Mouse (Mus musculus) MEL (cell line): Measurements from ENCODE around the gene Syce2. TPM values are rescaled to one million over a fixed set of nuclear protein-coding genes. Genes with fewer than 3 reads are reported as not detected.

Source experiments
- DNase-seq: peaks from one replicate; pipeline ENCODE4 v3.0.0; 2011; ENCODE audit warnings: low read depth, low spot score
- H3K27ac ChIP-seq: 2 replicates; pipeline ENCODE4 v1.5.1; 2012; ENCODE audit warnings: low read depth, mild to moderate bottlenecking, control low read depth, low read length, moderate library complexity; ENCODE audit not compliant: control insufficient read depth
- H3K27me3 ChIP-seq, 2 experiments: fragments of 150-350 bp in 1 of 2; sonication (generic) in 1 of 2; 2 replicates each; pipeline ENCODE4 v1.6.1; 2012; ENCODE audit warnings: low read length in 2 of 2, mild to moderate bottlenecking in 2 of 2, improper control_type of control experiment in 1 of 2, moderate library complexity in 1 of 2; ENCODE audit not compliant: insufficient read depth in 2 of 2, control insufficient read depth in 1 of 2
- H3K36me3 ChIP-seq, 2 experiments: 2 replicates each; pipeline ENCODE4 v1.6.1; 2012 to 2014; ENCODE audit warnings: low read length in 2 of 2, improper control_type of control experiment in 1 of 2, inconsistent platforms in 1 of 2, mild to moderate bottlenecking in 1 of 2; ENCODE audit not compliant: insufficient read depth in 2 of 2, control insufficient read depth in 1 of 2
- H3K4me1 ChIP-seq, 2 experiments: fragments of 150-350 bp in 1 of 2; sonication (generic) in 1 of 2; 2 replicates each; pipeline ENCODE4 v1.6.1; 2012; ENCODE audit warnings: low read length in 2 of 2, improper control_type of control experiment in 1 of 2, mild to moderate bottlenecking in 1 of 2; ENCODE audit not compliant: insufficient read depth in 2 of 2, control insufficient read depth in 1 of 2
- H3K4me3 ChIP-seq, 2 experiments: fragments of 150-350 bp in 1 of 2; sonication (generic) in 1 of 2; 2 replicates each; pipeline ENCODE4 v1.5.1; 2012; ENCODE audit warnings: low read depth in 2 of 2, low read length in 2 of 2, mild to moderate bottlenecking in 2 of 2, moderate library complexity in 2 of 2, control low read depth in 1 of 2, improper control_type of control experiment in 1 of 2; ENCODE audit not compliant: control insufficient read depth in 1 of 2, insufficient read depth in 1 of 2
- H3K79me2 ChIP-seq: 2 replicates; pipeline ENCODE4 v1.6.1; 2012; ENCODE audit warnings: mild to moderate bottlenecking, low read length, moderate library complexity; ENCODE audit not compliant: control insufficient read depth, poor library complexity, insufficient read depth
- H3K9ac ChIP-seq: 2 replicates; pipeline ENCODE4 v1.6.1; 2012; ENCODE audit warnings: low read depth, mild to moderate bottlenecking, control low read depth, low read length, moderate library complexity; ENCODE audit not compliant: control insufficient read depth, poor library complexity, severe bottlenecking
- H3K9me3 ChIP-seq: fragments of 150-350 bp; sonication (generic); replicated peaks from 2 replicates; pipeline ENCODE4 v1.6.1; 2012; ENCODE audit warnings: mild to moderate bottlenecking, low read length, improper control_type of control experiment, moderate library complexity; ENCODE audit not compliant: insufficient read depth
- CHD1 ChIP-seq: IDR thresholded peaks from 2 replicates; pipeline ENCODE4 v1.6.1; 2012; ENCODE audit warnings: low read depth, mild to moderate bottlenecking, inconsistent platforms, low read length, improper control_type of control experiment
- ELF1 ChIP-seq: IDR thresholded peaks from 2 replicates; pipeline ENCODE4 v1.6.1; 2014; ENCODE audit warnings: low read depth, mild to moderate bottlenecking, inconsistent platforms, low read length, improper control_type of control experiment, moderate library complexity
- EP300 ChIP-seq, 2 experiments: IDR thresholded peaks; 2 replicates each; pipeline ENCODE4 v1.6.1; 2011; ENCODE audit warnings: improper control_type of control experiment in 2 of 2, low read length in 2 of 2, low read depth in 1 of 2, mild to moderate bottlenecking in 1 of 2
- ETS1 ChIP-seq: IDR thresholded peaks from 2 replicates; pipeline ENCODE4 v1.6.1; 2012; ENCODE audit warnings: low read depth, mild to moderate bottlenecking, inconsistent platforms, low read length, improper control_type of control experiment, moderate library complexity
- GABPA ChIP-seq: IDR thresholded peaks from 2 replicates; pipeline ENCODE4 v1.6.1; 2012; ENCODE audit warnings: low read depth, mild to moderate bottlenecking, inconsistent platforms, low read length, improper control_type of control experiment, moderate library complexity
- GATA1 ChIP-seq: IDR thresholded peaks from 2 replicates; pipeline ENCODE4 v1.6.1; 2011; ENCODE audit warnings: low read depth, low read length, improper control_type of control experiment
- HCFC1 ChIP-seq: IDR thresholded peaks from 2 replicates; pipeline ENCODE4 v1.6.1; 2012; ENCODE audit warnings: low read depth, mild to moderate bottlenecking, inconsistent platforms, low read length, improper control_type of control experiment, moderate library complexity
- JUND ChIP-seq: IDR thresholded peaks from 2 replicates; pipeline ENCODE4 v1.6.1; 2011; ENCODE audit warnings: low read depth, mild to moderate bottlenecking, improper control_type of control experiment, low read length
- KAT2A ChIP-seq: conservative IDR thresholded peaks from 2 replicates; pipeline ENCODE4 v1.6.1; 2012; ENCODE audit warnings: low read depth, low read length, improper control_type of control experiment, inconsistent platforms
- MAFK ChIP-seq: IDR thresholded peaks from 2 replicates; pipeline ENCODE4 v1.6.1; 2011; ENCODE audit warnings: low read depth, mild to moderate bottlenecking, low read length, improper control_type of control experiment, borderline replicate concordance
- MAX ChIP-seq: IDR thresholded peaks from 2 replicates; pipeline ENCODE4 v1.6.1; 2011; ENCODE audit warnings: low read length, improper control_type of control experiment
- MEF2A ChIP-seq: IDR thresholded peaks from 2 replicates; pipeline ENCODE4 v1.6.1; 2014; ENCODE audit warnings: low read depth, mild to moderate bottlenecking, inconsistent platforms, low read length, improper control_type of control experiment; ENCODE audit not compliant: poor library complexity, insufficient replicate concordance, severe bottlenecking; ENCODE audit errors: extremely low read depth
- MXI1 ChIP-seq: IDR thresholded peaks from 2 replicates; pipeline ENCODE4 v1.6.1; 2011; ENCODE audit warnings: mild to moderate bottlenecking, low read depth, low read length, improper control_type of control experiment
- MYB ChIP-seq: IDR thresholded peaks from 2 replicates; pipeline ENCODE4 v1.6.1; 2011; ENCODE audit warnings: mild to moderate bottlenecking, low read depth, low read length, improper control_type of control experiment
- MYC ChIP-seq: IDR thresholded peaks from 2 replicates; pipeline ENCODE4 v1.6.1; 2011; ENCODE audit warnings: low read depth, mild to moderate bottlenecking, low read length, improper control_type of control experiment, moderate library complexity
- NELFE ChIP-seq: IDR thresholded peaks from 2 replicates; pipeline ENCODE4 v1.6.1; 2011; ENCODE audit warnings: low read depth, low read length, improper control_type of control experiment
- POLR2AphosphoS2 ChIP-seq: IDR thresholded peaks from 2 replicates; pipeline ENCODE4 v1.6.1; 2011; ENCODE audit warnings: low read length, improper control_type of control experiment
- POLR2AphosphoS5 ChIP-seq: IDR thresholded peaks from 2 replicates; pipeline ENCODE4 v1.6.1; 2012; ENCODE audit warnings: low read depth, borderline replicate concordance, mild to moderate bottlenecking, inconsistent platforms, low read length, moderate library complexity, mixed read lengths
- RAD21 ChIP-seq: IDR thresholded peaks from 2 replicates; pipeline ENCODE4 v1.6.1; 2011; ENCODE audit warnings: mild to moderate bottlenecking, low read depth, low read length, improper control_type of control experiment
- RCOR1 ChIP-seq: IDR thresholded peaks from 2 replicates; pipeline ENCODE4 v1.6.1; 2012; ENCODE audit warnings: low read depth, mild to moderate bottlenecking, inconsistent platforms, low read length, improper control_type of control experiment
- SIN3A ChIP-seq: IDR thresholded peaks from 2 replicates; pipeline ENCODE4 v1.6.1; 2012; ENCODE audit warnings: low read length, improper control_type of control experiment, inconsistent platforms
- SMC3 ChIP-seq: IDR thresholded peaks from 2 replicates; pipeline ENCODE4 v1.6.1; 2011; ENCODE audit warnings: low read depth, low read length, improper control_type of control experiment
- TAL1 ChIP-seq: IDR thresholded peaks from 2 replicates; pipeline ENCODE4 v1.6.1; 2012; ENCODE audit warnings: mild to moderate bottlenecking, inconsistent platforms, low read length, moderate library complexity, mixed read lengths
- TBP ChIP-seq: IDR thresholded peaks from 2 replicates; pipeline ENCODE4 v1.8.0; 2011; ENCODE audit warnings: low read depth, low read length, improper control_type of control experiment
- TCF12 ChIP-seq: IDR thresholded peaks from 2 replicates; pipeline ENCODE4 v1.6.1; 2014; ENCODE audit warnings: low read depth, mild to moderate bottlenecking, inconsistent platforms, low read length, improper control_type of control experiment, moderate library complexity
- ZC3H11A ChIP-seq: IDR thresholded peaks from 2 replicates; pipeline ENCODE4 v1.6.1; 2012; ENCODE audit warnings: low read depth, mild to moderate bottlenecking, inconsistent platforms, low read length, improper control_type of control experiment
- ZKSCAN1 ChIP-seq: IDR thresholded peaks from 2 replicates; pipeline ENCODE4 v1.6.1; 2012; ENCODE audit warnings: low read depth, mild to moderate bottlenecking, inconsistent platforms, low read length, improper control_type of control experiment, moderate library complexity
- ZMIZ1 ChIP-seq: IDR thresholded peaks from 2 replicates; pipeline ENCODE4 v1.6.1; 2012; ENCODE audit warnings: low read depth, mild to moderate bottlenecking, inconsistent platforms, low read length, improper control_type of control experiment, moderate library complexity
- ZNF384 ChIP-seq: IDR thresholded peaks from 2 replicates; pipeline ENCODE4 v1.6.1; 2012; ENCODE audit warnings: low read depth, mild to moderate bottlenecking, inconsistent platforms, low read length, improper control_type of control experiment
- polyA plus RNA-seq, 2 experiments: library from polyadenylated mRNA; stranded (reverse) in 1 of 2; unstranded in 1 of 2; fragments of >175 nt in 1 of 2; fragments of >200 nt in 1 of 2; gene quantifications; 2 replicates each; pipeline versions ENCODE4 v1.2.1 to v1.2.4; 2012; ENCODE audit warnings: low replicate concordance in 2 of 2, low read depth in 1 of 2; ENCODE audit not compliant: insufficient read length in 2 of 2, insufficient read depth in 1 of 2, missing spikeins in 1 of 2
- total RNA-seq: library from RNA; depleted of rRNA; stranded (reverse); fragments of 300-350 nt; gene quantifications from 2 replicates; pipeline ENCODE4 v1.2.3, GENCODE M21; 2012

The Syce2 gene
- total and polyA plus RNA-seq, 3 experiments: 75.5 to 115 TPM; not detected in 1

GRCm38 (mm10) chr8:84837912-84838470 is 33.9 kb upstream of the Syce2 start:
- Histone ChIP-seq H3K9me3 (no peaks in the 10 kb centered on the region), H3K4me1 (peaks cover 3 to 11% of the 10 kb centered on the region in 2 experiments), H3K4me3 (no peak overlapping the region), H3K9ac (no peak overlapping the region)
- no peak for TF ChIP-seq MYB
- no peak for TF ChIP-seq TAL1
- no peak for TF ChIP-seq CHD1
- no peak for TF ChIP-seq ZC3H11A
- TF ChIP-seq HCFC1: no peak
- no peak for TF ChIP-seq ZMIZ1
- TF ChIP-seq POLR2AphosphoS5: no peak
- no peak for TF ChIP-seq MAFK
- TF ChIP-seq SMC3: no peak
- TF ChIP-seq ETS1: no peak
- TF ChIP-seq TCF12: no peak
- no peak for TF ChIP-seq MYC
- no peak for TF ChIP-seq RCOR1
- TF ChIP-seq SIN3A: no peak
- no peak for TF ChIP-seq RAD21
- no peak for TF ChIP-seq KAT2A
- no peak for TF ChIP-seq NELFE
- no peak for TF ChIP-seq MXI1
- TF ChIP-seq ELF1: no peak
- TF ChIP-seq GABPA: no peak
- TF ChIP-seq, all 39 proteins: peak for 0
- Histone ChIP-seq H3K79me2 (peaks cover 14% of the 10 kb centered on the region), H3K27me3 (no peaks in the 10 kb centered on the region), H3K36me3 (peaks cover 2 to 26% of the 10 kb centered on the region in 2 experiments; a peak in 3 of 4 replicates), H3K27ac (no peak overlapping the region)
- DNase-seq: no peak

DNA sequence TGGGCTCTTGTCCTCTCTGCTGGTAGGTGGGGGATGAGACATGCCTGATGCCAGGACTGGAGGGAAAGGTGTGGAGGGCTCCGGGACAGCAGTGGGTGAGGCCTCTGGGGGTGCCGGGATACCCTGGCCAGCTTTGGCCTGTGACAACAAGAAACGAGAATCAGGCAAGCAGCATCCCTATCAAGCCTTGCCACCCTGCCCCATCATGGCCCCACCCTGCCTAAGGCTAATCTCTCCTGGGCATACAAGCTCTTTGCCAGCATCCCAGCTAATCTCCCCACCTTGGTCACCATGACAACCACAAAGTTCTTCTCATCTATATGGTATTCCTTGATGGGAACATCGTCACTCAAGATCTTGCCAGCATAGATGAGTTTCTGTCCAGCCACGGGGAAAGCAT is 33.4 kb upstream of the Syce2 start:
- Histone ChIP-seq H3K4me1 (peaks cover 2 to 6% of the 10 kb centered on the region in 2 experiments), H3K27ac (no peak overlapping the region), H3K9ac (no peak overlapping the region), H3K27me3 (no peaks in the 10 kb centered on the region), H3K36me3 (peaks cover 5 to 25% of the 10 kb centered on the region in 2 experiments), H3K9me3 (no peaks in the 10 kb centered on the region), H3K4me3 (no peak overlapping the region), H3K79me2 (peaks cover 12% of the 10 kb centered on the region)
- TF ChIP-seq KAT2A (no peak), POLR2AphosphoS5 (no peak), MEF2A (no peak), ELF1 (no peak), HCFC1 (no peak), ZNF384 (no peak), MAX (no peak), GATA1 (peak; percentile 58; the same call in 1 of the 2 replicates), ZMIZ1 (no peak), TBP (no peak), RCOR1 (peak; percentile 32; the same call in 1 of the 2 replicates), TCF12 (0 out of 2 replicates have a peak, but pooled peaks have one; percentile 23), JUND (no peak), ZKSCAN1 (no peak), EP300 (IDR thresholded peaks at IDR 0.05; ENCODE audit: low read depth in 1 of 2, low read length in 2 of 2) (peak in 1 of 2 experiments; percentile 69; a peak in 2 of 4 replicates), POLR2AphosphoS2 (no peak), TAL1 (peak; percentile 72)
- peak; percentile 49 for DNase-seq
